Mouse (Mus musculus) layer of hippocampus, postnatal 14 days (tissue): Measurements from ENCODE around the gene Trabd2b. TPM values are rescaled to one million over a fixed set of nuclear protein-coding genes. Genes with fewer than 3 reads are reported as not detected.

ENCODE experiments used
- DNase-seq, 2 experiments: peaks; one replicate each; pipeline ENCODE4 v3.0.0; 2021 to 2022; ENCODE audit warnings: low spot score in 2 of 2, mixed read lengths in 1 of 2
- long read RNA-seq, 2 experiments: library from polyadenylated mRNA; stranded (forward); transcript quantifications; one replicate each; pipeline ENCODE4 v2.0.0; 2021
- total RNA-seq, 2 experiments: library from RNA; stranded (reverse); gene quantifications; 2 replicates each; pipeline ENCODE4 v1.2.3; 2021

The Trabd2b gene
- 1 to 10 TPM; 1.1 TPM for total RNA-seq
- long read RNA-seq, experiment 1, partial matches to known transcripts, result 0 of 2 reads
- long read RNA-seq, experiment 1, other reads (novel, unspliced or antisense), result 2 of 2 reads
- long read RNA-seq, experiment 2, partial matches to known transcripts, result 0 of 1 reads
- long read RNA-seq, experiment 2, other reads (novel, unspliced or antisense), result 1 of 1 reads

GRCm38 (mm10) chr4:114406355-114407101 lies at the start of gene Trabd2b:
Gene Trabd2b (plus strand): TSS chr4:114406724.
- DNase-seq, result no peak

DNA sequence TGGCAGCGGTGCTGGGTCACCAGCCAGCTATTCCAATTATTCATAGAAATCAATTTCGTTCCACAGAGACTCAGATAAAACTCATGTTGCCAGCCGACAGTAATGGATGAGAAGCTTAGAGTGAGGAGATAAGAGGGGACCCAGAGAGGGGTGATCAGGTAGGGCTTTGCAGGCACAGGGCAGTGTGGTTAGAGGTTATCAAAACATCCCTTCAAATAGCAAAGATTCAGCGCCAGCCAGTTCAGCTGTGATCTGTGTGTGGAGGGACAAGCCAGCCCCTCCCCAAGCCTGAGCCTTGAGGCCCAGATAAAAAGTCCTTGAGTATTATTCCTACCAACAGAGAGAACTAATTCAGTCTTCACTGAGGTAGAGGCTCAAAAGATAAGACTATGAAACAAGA lies 49.1 kb upstream of the Trabd2b start:
- DNase-seq, result no peak

GRCm38 (mm10) chr4:114358874-114359273 lies 47.6 kb upstream of the Trabd2b start:
- no peak for DNase-seq

GRCm38 (mm10) chr4:114359818-114360217 lies 46.7 kb upstream of the Trabd2b start:
- DNase-seq, result no peak

DNA sequence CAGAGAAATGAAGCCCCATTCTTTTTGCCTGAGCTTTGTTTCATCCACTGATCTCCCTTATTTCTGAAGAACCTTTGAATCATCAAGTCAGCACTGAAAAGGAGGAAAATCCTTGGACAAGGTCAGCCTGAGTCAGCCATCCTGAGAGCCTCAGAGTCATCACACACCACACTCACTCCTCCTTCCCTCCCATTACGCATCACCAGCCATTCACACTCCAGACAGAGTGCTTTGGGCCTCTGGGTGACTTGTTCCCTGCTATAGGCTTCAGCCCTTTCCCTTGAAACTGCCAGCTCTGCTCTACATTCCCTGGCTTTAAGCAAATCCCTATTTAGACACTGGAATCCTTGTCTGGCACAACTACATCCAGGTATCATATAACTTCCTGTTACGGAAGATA lies 45.2 kb upstream of the Trabd2b start:
- no peak for DNase-seq

DNA sequence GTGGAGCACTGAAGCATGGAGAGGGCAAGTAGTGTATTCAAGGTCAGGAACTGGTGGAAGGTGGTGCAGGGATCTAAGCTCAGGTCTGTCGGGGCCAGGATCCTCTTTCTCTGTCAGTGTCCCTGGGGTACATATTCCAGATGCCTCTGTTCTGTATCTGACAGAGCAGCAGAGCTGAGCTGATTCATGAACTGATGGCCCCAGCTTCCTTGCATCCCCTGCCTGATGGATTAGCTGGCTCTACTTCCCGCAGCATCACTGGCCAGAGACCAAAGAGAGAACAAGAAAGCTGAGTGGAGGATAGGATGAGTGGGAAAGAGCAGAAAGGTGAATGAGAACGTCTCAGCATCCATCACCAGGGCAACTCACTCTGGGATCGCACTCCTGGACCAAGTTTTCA lies 41.5 kb upstream of the Trabd2b start:
- no peak for DNase-seq

DNA sequence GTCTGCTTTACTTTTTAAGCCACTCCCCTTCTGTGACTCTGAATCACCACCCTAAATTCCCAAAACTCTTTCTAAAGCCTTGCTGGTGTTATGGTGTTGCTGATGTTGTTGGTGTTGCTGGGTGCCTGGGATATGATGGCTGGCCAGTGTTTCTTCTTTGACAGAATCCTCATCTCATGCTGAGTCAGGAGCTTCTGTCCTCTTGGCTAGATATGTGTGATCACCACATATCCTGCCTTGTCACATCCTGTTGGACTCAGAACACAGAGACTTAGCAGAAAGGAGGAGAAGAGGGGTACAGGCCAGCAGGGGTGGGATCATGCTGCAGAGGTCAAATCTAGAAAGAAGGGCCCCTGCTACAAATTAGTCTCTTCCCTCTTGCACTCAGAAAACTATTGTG lies 40.9 kb upstream of the Trabd2b start:
- no peak for DNase-seq

- DNase-seq, result no peak
Measured at GRCm38 (mm10) chr4:114367005-114367404, 39.5 kb upstream of the Trabd2b start.

DNA sequence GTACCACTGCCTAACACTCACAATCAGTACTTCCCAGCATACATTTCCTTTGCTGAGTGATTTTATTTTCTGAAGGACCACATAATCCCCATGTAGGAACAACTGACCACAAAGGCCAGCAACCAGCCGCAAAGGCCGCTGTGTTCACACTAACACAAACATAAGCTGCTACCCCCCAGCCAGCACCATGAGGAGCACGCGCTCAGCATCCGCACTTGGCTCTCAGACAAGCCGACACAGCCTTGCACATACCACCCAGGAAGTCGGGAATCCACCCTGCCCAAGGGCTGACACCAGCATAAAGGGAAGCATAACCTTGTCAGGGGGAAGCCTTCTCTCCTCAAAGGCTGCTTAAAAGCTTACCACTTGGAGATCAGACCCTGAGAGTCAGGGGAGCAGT lies 38.7 kb upstream of the Trabd2b start:
- DNase-seq, result no peak

GRCm38 (mm10) chr4:114369591-114369990 lies 36.9 kb upstream of the Trabd2b start:
- no peak for DNase-seq

GRCm38 (mm10) chr4:114370935-114371715 lies 35.4 kb upstream of the Trabd2b start:
- no peak for DNase-seq

DNA sequence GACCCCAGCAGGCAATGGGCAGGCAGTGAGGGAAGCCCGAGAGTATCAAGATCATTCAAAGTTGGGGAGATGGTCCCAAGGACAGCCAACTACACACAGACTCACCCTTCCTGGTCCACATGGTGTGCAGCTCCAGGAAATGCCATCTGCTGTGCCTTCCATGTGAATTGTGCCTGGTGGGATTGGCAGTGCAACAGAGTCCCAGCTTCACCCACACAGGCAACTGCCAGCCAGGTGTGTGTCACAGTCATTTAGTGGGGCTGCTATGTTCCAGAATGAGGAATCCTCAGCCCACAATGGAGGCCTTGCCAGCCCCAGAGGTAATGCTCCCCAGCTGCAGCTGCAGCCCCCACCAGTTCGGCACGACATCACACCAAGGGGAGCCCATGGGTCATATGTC lies 33.8 kb upstream of the Trabd2b start:
- peak; percentile 32 to 56 for DNase-seq

DNA sequence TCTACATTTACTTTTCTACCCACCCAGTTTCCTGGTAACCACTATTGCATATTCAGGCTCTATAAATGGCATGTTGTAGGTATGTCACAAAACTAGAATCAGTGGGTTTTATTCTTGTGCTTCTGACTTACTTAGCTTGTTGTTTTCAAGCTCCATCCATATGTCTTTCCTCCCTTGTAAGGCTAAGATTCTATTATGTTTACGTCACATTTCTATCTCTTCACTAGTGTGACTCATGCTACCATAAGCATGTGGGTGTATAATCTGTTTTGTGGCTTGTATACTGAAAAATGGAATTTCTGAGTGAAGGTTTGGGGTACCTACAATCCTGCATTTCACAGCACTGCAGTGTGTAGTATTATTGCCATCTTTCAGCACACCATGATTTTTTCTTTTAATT lies 32.2 kb upstream of the Trabd2b start:
- no peak for DNase-seq

DNA sequence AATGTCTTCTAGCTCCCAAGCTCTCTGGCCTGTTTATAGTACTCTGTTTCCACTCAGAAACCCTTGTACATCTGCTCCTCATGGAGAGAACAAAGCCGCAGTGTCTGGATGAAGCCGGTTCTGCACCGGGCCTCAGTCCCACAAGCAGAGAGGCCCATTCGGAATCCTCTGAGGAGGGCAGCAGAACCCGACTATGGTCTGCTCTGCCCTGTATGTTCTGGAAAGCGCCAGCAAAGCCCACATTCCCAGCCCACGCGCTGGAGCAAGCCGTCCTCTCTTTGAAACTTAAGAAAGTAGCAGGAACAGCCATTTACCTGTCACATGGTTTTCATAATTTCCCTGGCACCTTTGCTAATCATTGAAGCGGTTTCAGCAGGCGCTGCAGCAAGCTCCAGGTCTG lies 29.0 kb upstream of the Trabd2b start:
- no peak for DNase-seq

- DNase-seq, result no peak
Measured at GRCm38 (mm10) chr4:114378512-114378911, 28.0 kb upstream of the Trabd2b start.

DNA sequence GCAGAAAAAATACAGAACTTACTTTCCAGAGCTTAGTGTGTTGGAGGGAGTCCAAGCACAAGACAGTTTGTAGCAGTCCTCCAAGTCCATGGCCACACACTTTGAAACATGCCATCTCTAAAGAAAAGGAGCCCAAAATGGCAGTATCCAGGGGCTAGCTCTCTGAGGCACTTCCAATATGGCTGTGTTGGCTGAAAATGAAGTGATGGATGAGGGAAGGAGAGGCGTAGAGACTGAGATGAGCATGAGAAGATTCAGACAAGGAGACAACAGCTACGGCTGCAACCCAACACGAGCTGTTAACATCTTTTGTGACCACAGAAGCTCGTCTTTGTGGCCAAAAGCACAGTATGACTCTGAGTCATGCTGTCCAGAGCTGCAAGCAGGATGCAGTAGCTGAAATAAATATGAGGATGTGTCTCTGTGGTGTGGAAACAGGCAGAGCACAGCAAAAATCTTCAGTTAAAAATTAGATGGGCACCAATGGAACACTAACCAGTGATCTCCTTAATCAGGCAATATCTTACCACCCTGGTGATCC lies 27.0 kb upstream of the Trabd2b start:
- no peak for DNase-seq

- DNase-seq, result no peak
Measured at GRCm38 (mm10) chr4:114382627-114383026, 23.9 kb upstream of the Trabd2b start.

DNA sequence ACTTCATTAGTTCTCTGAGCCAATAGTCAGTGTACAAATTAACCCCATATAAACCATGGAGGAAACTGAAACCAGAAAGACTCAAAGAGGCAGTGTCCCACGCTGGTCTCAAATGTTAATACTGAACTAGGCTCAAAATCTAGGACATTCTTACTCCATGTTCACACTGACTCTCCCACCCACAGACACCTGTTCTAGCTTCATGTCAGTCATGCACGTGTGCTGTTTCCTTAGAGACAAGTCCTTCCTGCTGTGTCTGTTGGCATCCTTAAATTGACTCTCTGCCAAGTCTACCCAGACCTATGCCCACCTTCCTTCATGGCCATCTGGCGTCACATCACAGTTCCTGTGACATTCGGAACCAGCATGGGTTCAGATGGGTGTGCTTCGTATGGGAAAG lies 21.3 kb upstream of the Trabd2b start:
- peak; percentile 40 to 45 for DNase-seq

DNA sequence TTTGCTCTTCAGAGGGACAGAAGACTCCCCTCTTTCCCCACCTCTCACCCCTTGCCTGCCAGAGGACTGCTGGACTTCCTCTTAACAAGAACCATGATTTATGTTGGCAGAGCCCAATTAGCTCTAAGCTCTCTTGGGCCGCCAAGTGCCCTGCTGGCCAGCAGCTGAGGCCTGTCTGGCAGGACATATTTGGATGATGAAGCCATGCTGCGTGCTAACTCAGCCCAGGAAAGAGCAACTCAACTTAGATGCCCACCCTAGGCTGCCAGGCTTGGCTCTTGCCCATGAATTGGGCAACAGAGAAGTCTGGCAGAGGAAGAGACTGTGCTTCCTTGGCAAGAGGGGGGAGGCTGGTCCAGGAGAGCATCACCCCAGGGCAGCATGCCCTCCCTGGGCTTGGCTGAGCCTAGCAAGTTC lies 20.1 kb upstream of the Trabd2b start:
- peak; percentile 51 to 87 for DNase-seq

- DNase-seq, result no peak
Measured at GRCm38 (mm10) chr4:114387527-114388135, 18.9 kb upstream of the Trabd2b start.

GRCm38 (mm10) chr4:114388306-114388705 lies 18.2 kb upstream of the Trabd2b start:
- no peak for DNase-seq
